Mouse (Mus musculus) ovary, adult 18-20 months (tissue): ENCODE results near the gene Fam186b.

Source experiments
- DNase-seq: peaks from one replicate; pipeline ENCODE4 v3.0.0; 2022; ENCODE audit warnings: low spot score, mixed read lengths

Gene Fam186b

DNA sequence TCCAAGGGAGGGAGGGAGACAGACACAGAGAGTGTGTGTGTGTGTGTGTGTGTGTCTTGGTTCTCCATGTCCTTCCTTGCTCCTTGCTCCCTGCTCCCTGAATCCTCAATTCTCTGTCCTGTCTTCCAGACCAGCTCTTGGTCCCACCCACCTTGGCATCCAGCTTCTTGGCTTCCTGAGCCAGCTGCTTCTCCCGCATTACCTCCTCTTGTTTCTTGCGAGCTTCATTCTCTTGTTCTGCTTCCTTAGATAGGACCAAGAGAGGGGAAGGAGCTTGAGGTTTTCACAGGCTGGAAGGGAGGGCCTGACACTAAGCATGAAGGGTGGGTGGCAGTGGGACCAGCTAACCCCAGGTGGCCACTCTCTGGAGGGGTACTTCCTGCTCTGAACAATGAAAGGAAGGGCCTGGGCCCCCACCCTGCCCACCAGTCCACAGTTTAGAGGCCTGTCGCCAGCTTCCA, 23.8 kb upstream of the Fam186b start:
- DNase-seq = no peak

DNA sequence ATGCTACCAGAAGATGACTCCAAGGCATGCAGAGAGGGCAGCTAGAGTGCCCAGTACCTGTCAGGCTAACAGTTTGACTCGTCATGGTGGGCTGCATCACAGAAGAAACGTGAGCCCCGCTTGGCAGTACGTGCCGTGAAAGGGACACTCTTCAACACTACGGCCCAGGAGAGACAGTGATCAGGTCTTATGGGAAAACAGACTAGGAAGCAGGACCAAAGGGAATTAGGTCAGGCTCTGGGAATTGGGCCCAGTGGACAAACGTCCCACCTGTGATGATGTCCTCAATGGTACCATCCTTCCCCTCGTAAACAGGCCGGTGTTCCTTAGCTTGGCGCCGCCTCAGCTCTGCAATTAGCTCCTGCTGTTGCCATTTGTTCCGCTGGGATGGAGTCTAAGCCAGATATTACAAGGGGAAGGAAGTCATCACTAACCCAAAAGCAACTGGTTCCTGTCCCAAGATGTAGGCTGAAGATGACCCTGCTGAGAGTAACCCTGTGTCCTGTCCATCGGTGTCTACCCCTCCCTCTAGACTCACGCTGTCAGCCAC, 23.2 kb upstream of the Fam186b start:
- no peak for DNase-seq

DNA sequence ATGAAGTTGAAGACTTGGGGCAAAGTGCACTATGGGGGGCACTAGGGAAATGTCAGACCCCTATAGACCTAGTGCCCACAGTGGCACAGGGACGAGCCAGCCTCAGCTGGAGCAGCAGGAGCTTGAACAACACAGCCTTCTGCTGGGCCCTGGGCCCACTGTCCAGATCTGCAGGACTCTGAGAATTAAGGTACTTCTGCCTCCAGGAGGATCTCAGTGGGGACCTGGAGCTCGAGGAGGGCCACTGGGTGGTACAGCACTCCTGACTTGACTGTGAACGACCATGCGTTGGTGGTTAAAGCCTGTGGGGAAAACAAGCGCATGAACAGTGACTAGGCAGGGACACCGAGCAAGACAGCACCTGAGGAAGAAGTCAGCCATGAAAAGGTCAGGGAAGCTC, 22.4 kb upstream of the Fam186b start:
- no peak for DNase-seq

DNA sequence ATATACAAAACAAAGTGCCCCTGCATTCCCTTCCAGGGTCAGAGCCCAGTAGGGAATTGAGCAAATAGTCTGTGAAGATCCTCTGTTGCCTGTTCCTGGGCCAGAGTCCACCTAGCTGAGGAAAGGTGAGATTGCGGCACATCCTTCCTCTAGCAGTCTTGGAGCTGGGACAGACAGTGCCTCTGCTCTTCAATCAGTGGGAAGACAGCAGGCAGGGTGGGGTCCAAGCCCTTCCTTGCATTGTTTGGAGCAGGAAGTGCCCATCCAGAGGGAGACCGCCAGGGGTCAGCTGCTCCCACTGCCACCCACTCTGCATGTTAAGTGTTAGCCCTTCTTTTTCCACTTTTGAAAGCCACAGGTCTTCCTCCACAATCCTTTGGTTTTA, 21.6 kb upstream of the Fam186b start:
- no peak for DNase-seq

DNA sequence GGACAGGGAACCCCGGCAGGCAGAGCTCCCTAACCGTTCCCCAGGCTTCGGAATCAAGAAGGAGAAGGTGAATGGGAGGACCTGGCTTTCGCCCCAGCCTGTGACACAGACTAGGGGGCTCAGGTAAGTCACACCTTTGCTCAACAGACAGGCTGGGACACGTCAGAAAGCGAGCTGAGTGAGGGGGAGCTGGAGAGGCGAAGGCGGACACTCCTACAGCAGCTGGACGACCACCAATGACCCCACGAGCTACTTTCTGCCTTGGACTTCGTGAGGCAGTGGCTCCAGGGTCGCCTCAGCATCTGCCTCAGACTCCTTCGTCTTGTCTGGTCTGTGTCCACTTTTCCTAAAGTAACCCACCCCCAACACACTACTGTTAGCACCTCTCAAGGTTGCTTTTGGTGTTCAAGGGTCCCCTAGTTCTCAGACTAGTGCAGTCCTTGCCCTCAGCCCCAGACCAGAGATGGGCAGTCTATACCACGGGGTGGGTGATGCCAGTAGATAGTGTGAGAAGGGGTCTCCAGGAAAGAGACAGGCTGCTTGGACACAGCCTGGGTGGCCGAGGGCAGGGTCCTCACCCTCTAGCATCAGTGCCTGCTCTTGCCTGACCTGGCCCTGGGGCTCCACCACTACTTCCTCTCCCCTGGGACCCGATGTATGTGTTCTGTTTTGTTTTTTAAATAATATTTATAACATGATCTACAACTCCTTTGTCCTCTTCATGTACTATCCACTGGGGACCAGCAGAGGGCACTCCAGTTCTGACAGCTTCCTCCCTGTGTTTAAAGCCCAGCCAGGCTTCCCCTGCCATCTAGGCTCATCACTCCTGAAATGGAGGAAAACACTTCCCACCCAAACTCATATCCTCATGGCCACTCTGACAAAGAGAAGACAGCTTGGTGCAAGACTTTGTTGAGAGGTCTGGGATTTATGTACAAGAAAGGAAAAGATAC, 20.9 kb upstream of the Fam186b start:
- peak; percentile 40 for DNase-seq

DNA sequence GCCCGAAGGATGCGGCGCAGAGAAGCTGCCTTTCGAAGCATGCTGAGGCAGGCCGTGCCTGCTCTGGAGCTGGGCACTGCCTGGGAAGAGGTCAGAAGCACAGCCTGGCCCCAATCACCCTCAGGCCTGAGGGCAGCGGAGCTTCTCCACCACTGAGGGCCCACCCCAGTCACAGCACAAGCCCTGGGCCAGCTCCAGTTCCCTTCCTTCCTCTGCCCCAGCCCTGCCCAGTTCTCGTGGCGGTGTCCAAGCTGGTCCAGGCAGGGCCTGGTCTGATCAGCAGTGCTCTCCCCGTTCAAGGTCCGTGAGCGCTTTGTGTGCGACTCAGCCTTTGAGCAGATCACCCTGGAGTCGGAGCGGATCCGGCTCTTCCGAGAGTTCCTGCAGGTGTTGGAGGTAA, 19.2 kb upstream of the Fam186b start:
- no peak for DNase-seq

DNA sequence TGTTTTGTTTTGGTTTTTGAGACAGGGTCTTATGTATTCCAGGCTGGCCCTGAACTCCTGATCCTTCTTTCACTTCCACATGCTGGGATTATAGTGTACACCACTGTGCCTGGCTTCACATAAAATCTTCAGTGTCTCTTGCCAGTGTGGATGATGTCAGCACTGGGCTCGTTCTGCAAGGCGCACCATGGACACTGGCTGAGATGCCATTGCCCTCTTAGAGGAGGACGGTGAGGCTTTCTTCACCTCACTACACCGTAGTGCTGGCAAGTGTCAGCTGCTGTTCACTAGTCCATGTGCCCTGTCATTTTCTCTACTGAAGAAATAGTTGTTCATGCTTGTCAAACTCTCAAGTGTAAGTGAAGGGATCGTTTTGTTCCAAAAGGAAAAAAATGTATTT, 14.9 kb upstream of the Fam186b start:
- DNase-seq = no peak

DNA sequence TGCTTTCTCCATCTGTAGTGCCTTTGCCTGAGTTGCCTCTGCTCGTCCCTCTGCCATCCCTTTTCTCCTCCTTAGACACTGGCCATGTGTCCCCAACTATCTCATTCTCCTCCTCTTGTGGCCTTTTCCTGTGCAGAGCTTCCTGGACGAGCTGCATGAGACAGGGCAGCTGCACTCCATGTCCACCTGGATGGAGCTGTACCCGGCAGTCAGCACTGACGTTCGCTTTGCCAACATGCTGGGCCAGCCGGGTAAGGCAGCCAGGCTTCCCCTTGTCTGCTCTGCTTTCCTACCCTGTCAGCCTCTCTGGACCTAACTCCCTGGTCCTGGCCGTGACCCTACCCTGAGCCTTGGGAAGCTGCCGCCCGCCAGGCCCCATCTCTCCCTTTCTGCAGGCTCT, 13.9 kb upstream of the Fam186b start:
- no peak for DNase-seq

DNA sequence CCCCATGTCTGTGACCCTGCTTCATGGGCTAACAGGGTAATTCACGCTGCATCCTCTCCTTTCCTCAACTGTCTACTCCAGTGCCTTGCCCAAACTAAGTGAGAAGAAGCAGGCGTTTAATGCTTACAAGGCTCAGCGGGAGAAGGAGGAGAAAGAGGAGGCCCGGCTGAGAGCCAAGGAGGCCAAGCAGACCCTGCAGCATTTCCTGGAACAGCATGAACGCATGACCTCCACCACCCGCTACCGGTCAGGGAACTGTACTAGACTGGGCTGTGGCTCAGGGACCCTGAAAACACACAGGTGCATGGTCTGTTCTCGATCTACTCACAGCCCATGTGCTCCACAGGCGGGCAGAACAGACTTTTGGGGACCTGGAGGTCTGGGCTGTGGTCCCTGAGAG, 11.8 kb upstream of the Fam186b start:
- no peak for DNase-seq

DNA sequence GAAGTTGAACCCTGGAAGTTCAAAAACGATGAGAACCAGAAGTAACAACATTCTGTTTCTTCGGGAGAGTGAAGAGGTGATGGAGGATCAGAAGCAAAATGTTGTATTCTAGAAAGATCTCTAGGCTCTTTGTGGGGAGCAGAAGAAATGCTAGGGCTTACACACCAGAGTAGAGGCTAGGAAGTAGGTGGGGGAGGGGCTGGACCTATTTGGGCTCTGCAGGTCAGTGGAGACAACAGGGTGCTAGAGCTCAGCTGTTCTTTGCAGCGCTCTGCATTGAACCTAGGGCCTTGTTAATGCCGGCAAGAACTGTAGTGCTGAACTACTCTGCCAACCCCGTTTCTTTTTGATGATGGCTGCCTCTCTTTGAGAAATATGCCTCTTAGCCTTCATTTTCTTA, 525 bp upstream of the Fam186b start:
- DNase-seq = no peak

DNA sequence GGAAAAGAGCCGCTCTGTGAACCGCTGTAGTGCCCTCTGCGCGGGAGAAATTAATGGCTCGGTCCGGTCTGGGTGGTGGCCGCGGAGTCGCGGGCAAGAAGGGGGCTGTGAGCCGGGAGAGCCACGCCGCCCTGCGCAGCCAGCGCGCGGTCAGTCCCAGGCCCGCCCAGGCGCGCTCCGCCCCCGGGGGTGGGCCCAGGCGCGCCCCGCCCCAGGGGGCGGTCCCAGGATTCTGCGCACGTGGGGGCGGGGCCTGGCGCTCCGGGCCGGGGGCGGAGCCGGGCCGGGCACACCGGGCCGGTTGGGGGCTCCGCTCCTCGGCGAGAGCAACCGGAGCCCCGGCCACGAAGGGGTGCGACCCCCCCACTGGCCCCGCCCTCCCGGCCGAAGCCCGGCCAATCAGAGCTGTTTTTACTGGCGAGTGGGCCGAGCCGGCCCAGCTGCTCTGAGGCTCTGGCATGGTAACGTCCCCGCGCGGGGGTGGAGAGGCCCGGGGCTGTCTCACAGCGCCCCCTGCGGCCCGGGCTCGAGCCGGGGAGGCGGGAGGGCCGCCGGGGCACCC, 794 bp downstream of the Fam186b start, which contains the start of gene Prpf40b:
Gene Prpf40b (plus strand): TSS at position 275 of the 562 bp plus-strand sequence.
- DNase-seq = peak; percentile 94

DNA sequence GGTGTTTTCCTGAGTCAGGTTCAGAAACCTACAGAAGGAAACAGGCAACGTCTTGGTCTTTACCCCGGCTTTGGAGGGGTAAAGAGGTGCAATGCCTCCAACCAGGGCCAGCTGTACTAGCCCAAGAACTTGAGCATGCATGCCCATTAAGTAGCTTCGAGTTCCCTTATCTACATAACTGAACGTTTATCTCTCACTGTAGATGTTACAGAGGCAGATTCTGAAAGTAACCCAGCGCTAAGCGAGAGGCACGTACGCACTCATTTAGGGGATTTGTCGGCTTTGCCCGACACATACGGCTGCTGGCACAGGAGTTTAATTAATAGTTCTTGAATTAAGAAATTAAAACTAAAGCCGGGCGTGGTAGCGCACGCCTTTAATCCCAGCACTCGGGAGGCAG, 1.4 kb downstream of the Fam186b start:
- no peak for DNase-seq

DNA sequence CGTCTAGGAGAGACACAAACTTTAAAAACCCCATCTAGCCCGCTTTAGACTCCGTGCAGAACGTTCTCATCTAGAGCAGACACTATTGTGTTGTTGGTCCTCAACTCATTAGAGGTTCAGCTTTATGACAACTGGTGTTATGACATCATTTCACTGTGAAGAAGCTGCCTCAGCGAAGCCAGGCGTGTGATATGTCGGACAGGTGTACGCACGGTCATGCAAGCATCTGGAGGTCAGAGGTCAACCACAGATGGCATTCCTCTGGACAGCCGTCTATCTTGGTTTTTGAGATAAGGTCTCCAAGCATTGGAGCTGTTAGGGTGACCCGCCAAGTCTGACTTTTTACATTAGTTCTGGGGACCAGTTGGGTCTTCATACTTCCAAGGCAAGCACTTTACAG, 5.1 kb downstream of the Fam186b start:
- no peak for DNase-seq

DNA sequence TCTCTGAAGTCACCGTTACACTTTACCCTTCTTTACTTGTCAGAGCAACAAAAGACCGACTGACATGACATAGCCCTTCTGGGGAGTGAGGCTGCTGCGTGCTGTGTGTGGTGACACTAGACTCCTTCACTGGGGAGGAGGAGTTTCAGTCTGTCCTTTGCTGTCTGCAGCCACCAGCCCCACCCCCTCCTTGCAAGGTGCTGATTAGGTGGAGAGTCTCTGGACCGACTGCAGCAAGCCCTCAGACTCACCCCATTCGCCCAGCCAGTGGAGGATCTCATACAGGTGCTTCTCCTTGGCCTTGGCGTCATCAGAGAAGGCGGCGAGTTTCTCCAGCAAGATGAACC, 10.5 kb downstream of the Fam186b start:
- DNase-seq = no peak

DNA sequence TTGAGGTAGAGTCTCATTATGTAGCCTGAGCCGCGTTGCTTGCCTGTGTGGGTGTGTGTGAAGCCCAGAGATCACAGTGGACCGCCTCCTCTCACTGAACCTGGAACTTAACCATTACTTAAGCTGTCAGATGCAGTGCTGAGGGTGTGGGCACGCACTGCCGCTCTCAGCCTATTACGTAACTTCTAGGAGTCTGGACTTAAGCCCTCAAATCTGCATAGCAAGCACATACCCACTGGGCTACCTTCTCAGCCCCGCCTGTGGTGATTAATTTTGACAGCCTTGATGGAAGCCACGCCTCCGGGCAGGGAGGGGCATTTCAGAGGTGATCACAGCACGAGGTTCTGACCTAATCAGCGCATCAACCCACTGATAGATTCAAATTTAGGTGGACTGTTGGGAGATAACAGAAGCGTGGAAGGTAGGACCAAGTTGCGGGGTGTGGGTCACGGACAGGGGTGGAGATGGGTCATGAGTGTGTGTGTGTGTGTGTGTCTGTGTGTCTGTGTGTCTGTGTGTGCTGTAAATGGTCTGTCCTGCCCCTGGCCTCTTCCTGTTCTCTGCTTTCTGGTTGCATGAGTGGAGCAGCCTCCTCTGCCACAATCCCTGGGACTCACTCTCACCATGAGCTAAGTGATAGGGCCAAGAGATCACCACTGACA, 11.0 kb downstream of the Fam186b start:
- no peak for DNase-seq

DNA sequence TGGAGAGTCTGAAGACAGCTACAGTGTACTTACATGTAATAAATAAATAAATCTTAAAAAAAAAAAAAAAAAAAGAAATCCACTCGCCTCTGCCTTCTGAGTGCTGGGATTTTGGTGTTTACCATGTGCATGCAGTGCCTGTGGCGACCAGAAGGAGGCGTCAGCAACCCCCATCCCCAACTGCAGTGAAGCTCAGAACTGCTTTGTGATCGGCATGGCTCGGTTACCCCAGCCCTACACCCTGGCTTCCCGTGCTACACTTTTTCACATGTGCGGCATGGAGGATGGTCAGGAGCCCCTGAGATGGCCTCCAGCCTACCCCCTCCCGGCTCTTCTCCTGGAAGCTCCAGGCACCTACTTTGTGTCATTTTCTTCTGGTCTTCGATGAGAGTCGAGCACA, 12.2 kb downstream of the Fam186b start:
- DNase-seq = no peak

DNA sequence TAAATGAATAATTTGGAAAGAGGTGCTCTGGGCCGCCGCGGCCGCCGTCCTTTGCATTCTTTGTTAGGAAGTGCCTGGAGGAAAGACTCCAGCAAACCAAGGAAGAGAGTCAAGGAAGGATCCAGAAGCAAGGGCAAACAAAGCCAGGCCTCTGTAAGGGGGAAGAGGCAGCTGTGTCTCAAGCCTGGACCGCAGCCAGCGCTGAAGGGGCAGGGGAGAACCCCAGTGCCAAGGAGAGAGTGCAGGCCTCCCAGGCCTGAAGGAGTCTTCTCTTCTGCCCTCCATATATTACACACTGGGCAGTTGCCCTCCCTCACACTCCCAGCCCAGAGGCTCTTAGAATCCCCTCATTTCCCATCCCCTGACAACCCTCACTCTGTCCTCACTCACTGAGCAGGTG, 17.4 kb downstream of the Fam186b start:
- DNase-seq = no peak

DNA sequence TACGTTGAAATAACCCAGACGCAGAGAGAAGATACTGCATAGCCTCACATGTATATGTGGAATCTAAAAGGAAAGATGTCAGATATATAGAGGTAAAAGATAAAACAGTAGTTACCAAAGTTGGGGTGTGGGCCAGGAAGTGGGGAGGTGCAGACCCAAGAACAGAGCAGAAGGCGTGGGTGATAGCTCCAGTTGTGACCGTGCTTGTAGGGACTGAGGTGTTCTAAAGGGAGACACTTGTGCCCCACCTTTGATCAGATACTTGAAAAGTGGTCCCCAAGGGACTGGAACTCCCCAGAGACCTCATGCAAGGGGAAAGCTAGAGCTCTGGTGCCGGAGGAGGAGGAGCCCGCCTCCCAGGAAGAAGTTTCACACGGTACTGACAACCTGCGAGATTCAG, 19.6 kb downstream of the Fam186b start:
- DNase-seq = no peak

DNA sequence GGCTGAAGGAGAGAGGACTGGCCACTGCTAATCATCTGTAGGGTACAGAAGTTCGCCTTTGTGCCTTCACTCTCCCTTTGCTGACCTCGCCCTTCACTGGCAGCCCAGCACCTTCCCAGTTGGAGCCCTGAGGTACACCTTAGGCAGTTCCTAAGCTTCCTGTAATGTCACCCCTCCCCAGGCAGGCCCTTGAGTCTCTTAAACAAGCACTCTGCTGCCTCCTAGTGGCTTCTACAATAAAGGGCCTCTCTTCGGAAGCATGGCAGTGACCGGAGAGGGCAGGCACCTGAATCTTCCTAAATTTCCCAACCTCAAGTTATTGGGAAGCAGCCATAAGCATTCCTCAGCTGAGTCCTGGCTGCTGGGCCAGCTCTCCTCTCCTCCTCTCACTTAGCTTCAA, 30.0 kb downstream of the Fam186b start:
- DNase-seq = peak; percentile 49

DNA sequence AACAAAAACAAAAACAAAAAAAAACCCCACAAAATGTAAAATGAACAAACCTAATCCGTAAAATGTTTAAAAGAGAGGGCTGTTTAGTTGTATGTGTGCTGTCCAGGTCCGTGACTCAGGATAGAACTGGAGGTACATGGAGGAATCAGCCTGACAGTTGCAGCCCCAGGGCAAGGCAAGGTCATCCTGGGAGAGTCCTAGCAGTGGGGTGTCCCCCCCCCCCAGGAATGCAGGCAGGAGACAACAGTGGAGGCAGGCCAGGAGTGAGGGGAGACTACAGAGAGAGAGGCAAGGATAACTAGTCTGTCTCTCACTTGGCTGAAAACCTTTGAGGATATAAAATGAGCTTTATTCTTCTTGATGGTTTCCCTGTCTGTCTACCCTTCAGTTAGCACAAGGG, 31.3 kb downstream of the Fam186b start:
- no peak for DNase-seq

DNA sequence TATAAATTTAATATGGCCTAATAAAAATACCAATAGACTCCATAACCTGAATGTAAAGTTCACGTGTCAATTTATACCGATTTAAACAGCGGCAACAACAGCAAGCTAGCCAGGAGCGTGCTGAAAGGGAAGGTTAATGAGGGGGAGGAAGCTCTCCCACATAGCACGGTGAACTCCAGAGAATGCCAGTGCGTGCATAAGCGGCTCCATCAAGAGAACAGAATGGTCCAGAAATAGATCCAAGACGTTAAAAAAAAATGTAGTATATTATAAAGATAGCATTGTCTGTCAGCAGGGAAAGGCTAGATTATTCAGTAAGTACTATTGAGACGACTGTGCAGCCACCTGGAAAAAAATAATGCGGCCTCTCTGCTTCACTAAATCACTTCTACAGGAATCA, 33.0 kb downstream of the Fam186b start:
- DNase-seq = no peak

DNA sequence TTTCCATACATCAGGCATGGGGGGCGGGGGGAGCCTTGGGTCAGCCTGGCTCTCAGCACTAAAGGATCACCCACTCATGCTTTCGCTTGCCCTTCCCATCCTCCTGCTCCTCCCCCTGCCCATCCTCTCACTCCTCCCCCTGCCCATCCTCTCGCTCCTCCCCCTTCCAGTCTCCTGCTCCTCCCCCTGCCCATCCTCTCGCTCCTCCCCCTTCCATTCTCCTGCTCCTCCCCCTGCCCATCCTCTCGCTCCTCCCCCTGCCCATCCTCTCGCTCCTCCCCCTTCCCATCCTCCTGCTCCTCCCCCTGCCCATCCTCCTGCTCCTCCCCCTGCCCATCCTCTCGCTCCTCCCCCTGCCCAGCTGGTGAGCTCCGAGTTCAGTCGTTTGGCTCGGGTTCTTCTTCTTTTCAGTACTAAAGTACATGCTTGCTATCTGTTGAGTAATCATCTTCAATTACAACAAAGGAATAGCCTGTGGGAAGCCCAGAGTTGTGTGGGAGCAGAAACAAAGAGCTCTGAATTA, 35.9 kb downstream of the Fam186b start:
- peak; percentile 77 for DNase-seq
